Mouse (Mus musculus): ENCODE measurements at regions not wholly inside any gene's neighbourhood (a gene's known extent, or its start where the extent isn't known, plus 50 kb on each side); places are given as distances from the start of the nearest gene placed in this dataset.
"Not testable (repeated sequence)": the region's sequence is repeated elsewhere in the genome, so short reads cannot be mapped to it uniquely, and the experiment has no call there.

GRCm38 (mm10) chr10:51397016-51397415 is 83.4 kb upstream of the Gm49339 start:
- WGBS = 85% methylated on average over 3 of the region's 3 CpGs
- not testable (repeated sequence) for H3K36me3 ChIP-seq; H3K4me1 ChIP-seq; H3K27ac ChIP-seq (replicated peaks); ATAC-seq (ENCODE audit: low FRiP score, low read depth); H3K9ac ChIP-seq (replicated peaks); H3K4me2 ChIP-seq (replicated peaks); H3K27me3 ChIP-seq; H3K4me3 ChIP-seq; H3K9me3 ChIP-seq

GRCm38 (mm10) chr10:51405141-51405540 is 75.3 kb upstream of the Gm49339 start:
- Histone ChIP-seq H3K36me3 (no peaks in the 10 kb centered on the region), H3K27ac (replicated peaks) (no peak overlapping the region), H3K4me3 (no peak overlapping the region), H3K9ac (replicated peaks) (no peak overlapping the region), H3K4me1 (no peaks in the 10 kb centered on the region), H3K9me3 (no peaks in the 10 kb centered on the region), H3K27me3 (0 out of 2 replicates have a peak, but pooled peaks cover 3% of the 10 kb centered on the region), H3K4me2 (replicated peaks) (no peak overlapping the region)
- WGBS = 7% methylated on average over 9 of the region's 9 CpGs
- peak; percentile 78 for ATAC-seq (ENCODE audit: low FRiP score, low read depth)

- no peaks in the 10 kb centered on the region for H3K4me1 ChIP-seq
- H3K36me3 ChIP-seq = no peaks in the 10 kb centered on the region
- H3K9me3 ChIP-seq = no peaks in the 10 kb centered on the region
- no peaks in the 10 kb centered on the region for H3K27me3 ChIP-seq
- no peak overlapping the region for H3K9ac ChIP-seq (replicated peaks)
- H3K4me2 ChIP-seq (replicated peaks) = no peak overlapping the region
- no peak for ATAC-seq (ENCODE audit: low FRiP score, low read depth)
- H3K27ac ChIP-seq (replicated peaks) = no peak overlapping the region
- no peak overlapping the region for H3K4me3 ChIP-seq
Observed at GRCm38 (mm10) chr10:51412795-51413194, 67.6 kb upstream of the Gm49339 start.

DNA sequence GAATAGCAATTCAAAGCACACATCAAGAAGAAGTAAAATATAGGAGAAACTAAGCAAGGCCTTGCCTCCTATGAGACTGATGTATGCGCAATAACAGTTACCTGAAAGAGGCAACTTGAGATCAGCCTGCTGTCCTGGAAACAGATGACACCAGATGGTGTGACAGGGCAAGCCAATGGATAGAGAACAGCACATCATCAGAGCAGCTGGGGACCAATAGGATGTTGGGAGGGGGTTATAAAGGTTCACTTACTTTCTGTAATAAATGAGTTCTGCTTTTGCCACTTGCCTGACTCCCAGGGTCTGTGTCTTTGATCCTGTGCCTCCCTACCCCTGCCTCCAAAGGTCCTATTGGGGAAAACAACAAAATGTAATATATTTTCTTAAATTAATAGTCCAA is 65.9 kb upstream of the Gm49339 start:
- ATAC-seq (ENCODE audit: low FRiP score, low read depth) = no peak
- no peaks in the 10 kb centered on the region for H3K4me1 ChIP-seq
- no peak overlapping the region for H3K4me3 ChIP-seq

GRCm38 (mm10) chr10:51416723-51417122 is 63.7 kb upstream of the Gm49339 start:
- H3K27ac ChIP-seq (replicated peaks) = no peak overlapping the region
- no peak for ATAC-seq (ENCODE audit: low FRiP score, low read depth)

More for the DNA sequence above, 65.9 kb upstream of the Gm49339 start:
- Histone ChIP-seq H3K27me3 (no peaks in the 10 kb centered on the region), H3K9me3 (no peaks in the 10 kb centered on the region), H3K9ac (replicated peaks) (no peak overlapping the region), H3K27ac (replicated peaks) (no peak overlapping the region), H3K4me2 (replicated peaks) (no peak overlapping the region), H3K36me3 (no peaks in the 10 kb centered on the region)
- 94% methylated on average over 1 of the region's 1 CpGs for WGBS

GRCm38 (mm10) chr10:51417221-51417911 is 63.0 kb upstream of the Gm49339 start:
- H3K9ac ChIP-seq (replicated peaks) = no peak overlapping the region
- no peak overlapping the region for H3K27ac ChIP-seq (replicated peaks)
- no peaks in the 10 kb centered on the region for H3K36me3 ChIP-seq
- no peaks in the 10 kb centered on the region for H3K27me3 ChIP-seq
- H3K9me3 ChIP-seq = no peaks in the 10 kb centered on the region
- H3K4me1 ChIP-seq = no peaks in the 10 kb centered on the region
- H3K4me3 ChIP-seq = no peak overlapping the region
- no peak for ATAC-seq (ENCODE audit: low FRiP score, low read depth)
- no peak overlapping the region for H3K4me2 ChIP-seq (replicated peaks)
- WGBS = 73% methylated on average over 3 of the region's 3 CpGs

More at GRCm38 (mm10) chr10:51416723-51417122, 63.7 kb upstream of the Gm49339 start:
- no peaks in the 10 kb centered on the region for H3K36me3 ChIP-seq
- H3K4me1 ChIP-seq = no peaks in the 10 kb centered on the region
- H3K9me3 ChIP-seq = no peaks in the 10 kb centered on the region
- no peaks in the 10 kb centered on the region for H3K27me3 ChIP-seq
- H3K9ac ChIP-seq (replicated peaks) = no peak overlapping the region
- H3K4me3 ChIP-seq = no peak overlapping the region
- no peak overlapping the region for H3K4me2 ChIP-seq (replicated peaks)

- no peak overlapping the region for H3K4me3 ChIP-seq
- H3K36me3 ChIP-seq = no peaks in the 10 kb centered on the region
- no peaks in the 10 kb centered on the region for H3K27me3 ChIP-seq
- no peak overlapping the region for H3K27ac ChIP-seq (replicated peaks)
- H3K4me1 ChIP-seq = no peaks in the 10 kb centered on the region
- H3K4me2 ChIP-seq (replicated peaks) = no peak overlapping the region
- H3K9me3 ChIP-seq = no peaks in the 10 kb centered on the region
- ATAC-seq (ENCODE audit: low FRiP score, low read depth) = no peak
- WGBS = 83% methylated on average over 1 of the region's 1 CpGs
- H3K9ac ChIP-seq (replicated peaks) = no peak overlapping the region
Observed at GRCm38 (mm10) chr10:51418550-51418949, 61.9 kb upstream of the Gm49339 start.

DNA sequence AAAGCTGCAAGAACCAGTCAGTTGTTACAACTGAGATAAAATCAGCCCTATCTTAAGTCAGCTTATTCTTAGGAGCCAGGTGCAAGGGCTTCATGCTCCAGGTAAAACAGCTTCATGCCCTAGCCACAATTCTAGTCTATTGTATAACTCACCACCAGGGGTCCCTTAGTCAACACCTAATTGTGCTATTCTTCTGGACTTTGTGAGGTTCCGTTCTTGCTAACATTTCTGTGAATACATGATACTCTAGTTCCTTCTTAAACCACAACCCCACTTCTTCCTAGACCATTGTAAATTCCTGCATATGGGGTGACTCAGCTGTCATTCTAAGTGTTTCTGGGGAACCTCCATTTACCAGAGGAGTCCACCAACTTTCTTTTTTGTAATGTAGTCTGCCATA is 57.9 kb upstream of the Gm49339 start:
- Histone ChIP-seq H3K36me3 (no peaks in the 10 kb centered on the region), H3K4me3 (no peak overlapping the region), H3K9ac (replicated peaks) (no peak overlapping the region), H3K27me3 (no peaks in the 10 kb centered on the region), H3K9me3 (no peaks in the 10 kb centered on the region), H3K27ac (replicated peaks) (no peak overlapping the region), H3K4me2 (replicated peaks) (no peak overlapping the region), H3K4me1 (no peaks in the 10 kb centered on the region)
- WGBS = 86% methylated on average over 1 of the region's 1 CpGs
- ATAC-seq (ENCODE audit: low FRiP score, low read depth) = no peak
